Mouse (Mus musculus) A20 (cell line): ENCODE results near the gene Crabp2.
A peak's percentile ranks its signal among the peaks of the same experiment; 100 is the strongest.

Experiments
- DNase-seq: peaks from one replicate; pipeline ENCODE4 v3.0.0-alpha.2; 2011; ENCODE audit warnings: low read depth, low spot score

Crabp2 gene

GRCm38 (mm10) chr3:87984094-87984493 is 35.6 kb downstream of the Crabp2 start:
- peak; percentile 79 for DNase-seq

DNA sequence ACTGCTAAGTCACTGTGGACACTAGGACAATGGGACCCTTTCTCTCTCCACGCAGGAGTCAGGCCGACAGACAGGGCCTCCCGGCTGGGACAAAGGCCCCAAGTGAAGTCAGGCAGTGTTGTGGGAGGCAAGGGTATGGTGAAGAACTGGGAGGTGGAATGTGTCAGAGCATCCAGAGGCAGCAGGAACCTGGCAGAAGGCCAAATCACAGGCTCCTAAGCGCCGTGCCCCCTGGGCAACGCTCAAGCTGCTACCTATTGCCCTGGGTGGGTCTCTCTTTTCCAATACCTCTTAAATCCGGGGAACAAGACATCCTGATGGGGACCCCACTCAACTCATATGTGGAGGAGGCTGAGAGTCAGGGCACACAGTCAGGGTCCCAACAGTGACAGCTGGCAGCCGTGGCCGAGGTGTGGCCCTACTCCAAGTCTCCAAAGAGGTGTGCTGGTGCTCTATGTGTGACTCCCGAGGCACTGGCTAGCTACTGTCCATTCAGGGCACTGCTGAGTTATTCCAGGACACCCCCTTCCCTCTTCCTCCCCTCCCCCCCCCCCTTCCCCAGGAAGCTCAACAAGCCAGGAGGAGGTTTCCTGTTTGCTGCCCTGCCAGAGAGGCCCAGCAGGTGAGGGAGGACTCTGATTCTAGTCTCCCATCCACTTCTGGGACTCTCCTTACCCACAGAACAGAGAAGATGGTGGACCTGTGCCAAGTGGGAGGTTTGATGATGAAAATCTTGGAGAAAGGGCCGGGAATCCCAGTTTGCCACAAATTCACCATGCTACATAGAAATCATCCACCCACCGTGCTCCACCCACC is 37.2 kb downstream of the Crabp2 start:
- no peak for DNase-seq

DNA sequence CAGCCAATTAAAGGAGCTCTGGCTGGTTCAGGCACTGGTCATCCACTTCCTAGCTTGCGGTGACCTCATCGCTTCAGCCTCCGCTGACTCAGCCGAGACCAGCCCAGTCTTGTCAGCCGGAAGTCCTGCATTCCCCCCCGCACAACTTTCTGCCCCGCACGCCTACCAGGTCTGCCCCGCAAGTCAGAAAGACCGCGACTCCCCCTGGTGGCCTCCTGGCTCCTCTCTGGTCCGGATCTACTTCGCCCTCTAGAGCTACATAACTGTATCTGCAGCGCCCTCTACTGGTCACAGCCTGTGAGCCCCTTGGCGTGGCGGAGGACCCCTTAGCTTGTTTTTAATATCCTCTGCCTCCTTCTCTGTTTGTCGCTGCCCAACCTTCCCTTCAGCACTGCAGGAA is 38.4 kb downstream of the Crabp2 start:
- peak; percentile 97 for DNase-seq

DNA sequence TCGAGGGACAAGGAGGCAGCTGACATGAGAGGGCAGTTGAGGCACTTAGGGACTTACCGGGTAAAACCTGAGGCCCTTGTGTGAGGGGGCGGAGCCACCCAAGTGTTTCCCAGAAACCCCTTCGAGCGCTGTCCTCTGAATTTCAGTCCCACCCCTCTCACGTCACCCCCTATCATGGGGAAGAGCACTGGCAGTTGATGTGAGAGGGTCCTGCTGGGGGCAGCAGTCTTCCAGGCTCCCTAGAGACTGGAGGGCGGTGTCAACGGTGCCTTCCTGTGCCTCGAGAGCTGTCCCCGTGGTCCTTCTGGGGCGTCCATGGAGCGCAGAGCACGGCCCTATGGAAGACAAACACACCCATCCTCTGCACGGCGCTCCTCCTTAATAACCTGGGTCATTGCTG is 39.2 kb downstream of the Crabp2 start:
- DNase-seq = peak; percentile 92

- DNase-seq = no peak
Measured at GRCm38 (mm10) chr3:87988068-87988467, 39.6 kb downstream of the Crabp2 start.

- DNase-seq = no peak
Measured at GRCm38 (mm10) chr3:87989935-87990334, 41.5 kb downstream of the Crabp2 start.

DNA sequence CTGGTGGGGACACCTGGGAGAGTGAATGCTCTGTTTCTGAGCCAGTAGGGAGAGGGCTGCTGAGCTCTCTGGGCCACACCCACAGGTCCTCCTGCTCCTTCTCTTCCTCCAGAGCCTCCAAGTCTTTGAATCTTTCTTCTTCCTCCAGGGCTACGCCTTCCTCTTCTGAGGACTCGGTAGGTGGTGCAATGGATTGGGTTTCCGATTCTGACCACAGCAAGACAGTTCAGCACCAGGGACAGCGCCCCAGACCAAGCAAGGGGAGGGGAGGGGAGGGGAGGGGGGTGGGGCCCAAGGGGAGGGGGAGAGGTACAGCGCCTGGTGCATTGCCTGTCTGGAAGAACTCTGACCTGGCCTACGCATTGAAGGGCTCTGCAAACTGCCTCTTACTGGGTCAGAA is 45.0 kb downstream of the Crabp2 start:
- DNase-seq = peak; percentile 34

DNA sequence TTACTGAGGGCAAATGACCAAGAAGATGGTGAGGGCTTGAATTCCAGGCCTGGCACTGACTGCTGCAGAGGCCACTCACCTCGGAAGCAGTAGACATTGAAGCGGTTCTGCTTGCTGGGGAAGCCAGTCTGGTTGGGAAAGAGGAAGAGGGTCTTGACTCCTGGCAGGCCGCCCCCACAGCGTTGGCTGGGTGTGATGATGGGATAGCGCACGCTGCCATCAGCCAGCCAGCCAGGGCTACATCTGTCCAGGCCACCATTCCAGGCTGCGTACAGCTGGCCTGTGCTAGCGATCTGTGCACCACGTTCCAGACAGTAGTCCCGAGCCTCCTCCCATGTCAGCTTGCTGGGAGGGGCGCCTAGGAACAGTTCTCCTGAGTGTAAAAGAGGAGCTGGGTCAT is 46.9 kb downstream of the Crabp2 start:
- no peak for DNase-seq

- DNase-seq = no peak
Measured at GRCm38 (mm10) chr3:87996401-87996800, 47.9 kb downstream of the Crabp2 start.

DNA sequence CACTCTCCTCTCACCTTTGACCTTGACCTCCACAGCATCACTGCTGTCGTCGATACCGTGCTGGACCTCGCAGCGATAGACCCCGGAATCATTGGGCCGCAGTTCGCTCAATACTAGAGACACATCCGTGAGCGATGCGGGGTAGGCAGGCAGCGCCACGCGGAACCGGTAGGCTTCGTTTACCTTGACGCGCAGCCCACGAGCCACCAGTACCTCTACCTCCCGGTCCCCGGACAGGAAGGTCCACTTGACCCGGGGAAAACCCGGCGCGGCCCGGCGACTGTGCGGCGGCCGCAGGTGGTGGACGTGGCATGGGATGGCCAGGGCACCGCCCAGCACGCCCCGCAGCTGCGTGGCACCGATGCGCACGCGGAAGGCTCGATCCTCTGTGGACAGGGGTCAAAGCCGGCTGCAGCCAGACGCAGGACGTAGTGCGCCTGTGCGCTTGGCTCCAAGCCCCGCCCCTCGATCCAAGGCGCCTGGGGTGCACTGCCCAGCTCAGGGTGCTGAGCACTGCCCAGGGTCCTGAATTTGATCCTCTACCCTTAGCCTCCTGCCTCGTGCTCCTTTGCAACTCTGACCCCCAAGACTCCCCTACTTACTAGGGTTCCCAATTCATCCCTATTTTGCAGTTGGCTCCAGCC is 48.6 kb downstream of the Crabp2 start:
- DNase-seq = no peak

DNA sequence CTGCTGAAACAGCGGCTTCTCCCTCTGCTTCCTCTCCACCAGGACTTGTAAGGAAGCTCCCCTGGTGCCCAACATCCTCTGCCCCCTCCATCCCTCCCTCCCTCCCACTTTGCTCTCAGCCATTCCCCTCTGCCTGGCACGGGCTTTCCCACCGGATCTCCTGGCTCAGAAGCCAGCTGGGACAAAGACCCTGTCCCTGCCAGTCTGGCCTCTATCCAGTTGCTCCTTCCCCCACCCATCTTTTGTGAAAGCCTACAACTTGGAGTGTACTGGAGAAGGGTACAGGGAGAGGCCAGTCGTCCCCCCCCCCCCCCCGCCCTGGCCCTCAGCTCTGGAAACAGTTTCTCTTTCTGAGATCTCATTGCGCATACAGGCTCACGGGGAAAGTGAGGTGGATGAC is 50.3 kb downstream of the Crabp2 start:
- no peak for DNase-seq

DNA sequence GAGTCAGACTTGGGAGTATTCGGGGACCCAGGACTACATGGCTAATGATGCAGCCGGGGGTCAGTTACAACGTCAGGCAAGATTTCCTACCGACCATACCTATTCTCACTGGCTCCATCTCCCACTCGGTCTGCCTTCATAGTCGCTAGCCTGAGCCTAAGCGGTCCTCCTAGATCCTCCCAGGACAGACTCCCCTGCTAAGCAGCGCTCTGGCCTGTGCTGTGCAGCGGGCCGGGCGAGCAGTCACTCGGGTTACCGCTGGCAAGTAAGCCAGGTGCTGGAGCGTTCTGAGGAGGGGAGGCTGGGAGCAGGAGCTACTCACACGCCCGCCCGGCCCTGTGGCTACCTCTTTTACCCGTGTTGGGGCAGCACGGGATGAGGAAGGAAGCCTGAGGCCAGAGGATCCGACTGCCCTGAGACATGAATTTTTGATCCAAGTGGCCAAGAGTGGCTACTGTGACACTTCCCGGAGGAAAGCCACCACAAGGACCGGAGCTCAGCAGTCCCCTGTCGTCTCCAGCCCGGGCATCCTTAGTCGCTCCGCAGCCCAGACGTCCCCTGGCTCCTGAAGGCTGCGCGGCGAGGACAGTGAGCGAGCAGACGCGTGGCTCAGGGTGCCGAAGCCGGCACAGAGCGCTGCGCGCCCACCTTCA is 50.9 kb downstream of the Crabp2 start:
- DNase-seq = no peak

- DNase-seq = no peak
Measured at GRCm38 (mm10) chr3:88000181-88000580, 51.7 kb downstream of the Crabp2 start, which contains the start of gene Bcan. Gene Bcan (minus strand): TSS chr3:88000230.

DNA sequence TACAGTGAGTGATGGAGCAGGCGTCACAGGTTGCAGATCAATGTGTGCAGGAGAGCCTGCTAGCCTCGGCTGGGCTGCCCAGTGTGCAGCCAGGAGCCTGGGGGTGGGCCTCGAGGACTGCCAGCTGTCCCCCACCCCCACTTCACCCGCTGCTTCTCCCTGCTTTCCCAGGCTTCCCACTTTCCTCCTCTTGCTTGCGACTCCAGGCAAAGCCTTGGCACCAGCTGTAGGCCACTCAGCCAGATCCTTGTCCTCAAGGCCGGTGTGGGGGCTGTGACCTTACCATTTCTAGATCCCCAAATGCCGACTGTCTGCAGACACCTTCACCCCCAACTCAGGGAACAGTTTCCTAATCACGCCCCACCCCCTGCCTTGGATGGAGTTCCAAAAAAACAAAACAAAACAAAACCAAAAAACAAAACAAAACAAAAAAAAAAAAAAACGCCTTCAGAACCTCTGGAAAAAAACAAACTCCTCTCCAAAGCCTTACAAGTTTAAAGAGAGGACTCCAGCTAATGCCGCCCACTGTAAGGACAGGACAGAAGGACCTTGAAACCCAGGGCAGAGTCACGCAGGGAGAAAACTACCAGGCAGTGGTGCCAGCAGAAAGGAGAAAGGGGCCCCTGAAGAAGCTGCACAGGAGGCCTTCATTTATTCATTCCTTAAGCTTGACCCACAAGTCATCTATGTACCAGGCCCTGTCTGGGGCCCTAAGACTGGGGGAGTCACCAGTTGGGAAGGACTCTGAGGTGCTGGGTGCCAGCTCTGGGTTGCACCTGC is 52.5 kb downstream of the Crabp2 start:
- no peak for DNase-seq

GRCm38 (mm10) chr3:88002291-88002976 is 54.0 kb downstream of the Crabp2 start:
- DNase-seq = no peak
